Mouse (Mus musculus): ENCODE measurements around the gene Tbc1d2b.

- TF ChIP-seq TAL1 (conservative IDR thresholded peaks at IDR 0.05; ENCODE audit: low read depth, low read length): no peak
- no peak for TF ChIP-seq CTCF (IDR thresholded peaks at IDR 0.05; ENCODE audit: low read depth, low read length)
- no peak for TF ChIP-seq GATA1 (IDR thresholded peaks at IDR 0.05; ENCODE audit: borderline replicate concordance, low read length)
- no peak for TF ChIP-seq POLR2AphosphoS5 (IDR thresholded peaks at IDR 0.05; ENCODE audit: insufficient replicate concordance, low read depth, low read length)
Measured at GRCm38 (mm10) chr9:90171421-90171820, 99.2 kb downstream of the Tbc1d2b start.

All from G1E (cell line).